Mouse (Mus musculus) left cerebral cortex, postnatal 14 days (tissue): ENCODE measurements around the gene 6430571L13Rik. TPM values are rescaled to one million over a fixed set of nuclear protein-coding genes. Genes with fewer than 3 reads are reported as not detected.
"Not testable (repeated sequence)": the region's sequence is repeated elsewhere in the genome, so short reads cannot be mapped to it uniquely, and the experiment has no call there.

Source experiments
- DNase-seq, 2 experiments: peaks; one replicate each; pipeline ENCODE4 v3.0.0; 2021 to 2022; ENCODE audit warnings: low spot score in 2 of 2, mixed read lengths in 1 of 2
- intact Hi-C: fragments of 180-260 bp; cut with DNase I; formaldehyde crosslinking; loops from one replicate; pipeline ENCODE4 v1.15.1; 2025
- total RNA-seq, 2 experiments: library from RNA; stranded (reverse); gene quantifications; 2 replicates each; pipeline ENCODE4 v1.2.3; 2021

The 6430571L13Rik gene
- total RNA-seq, 2 experiments from 2014 or later: 2.4 to 3.4 TPM

- DNase-seq: no peak
- intact Hi-C loops: no loop called here
These were observed 34.5 kb upstream of the 6430571L13Rik start for GRCm38 (mm10) chr9:107305601-107306542.

GRCm38 (mm10) chr9:107306673-107307072 is 33.7 kb upstream of the 6430571L13Rik start:
- intact Hi-C loops, DNase-seq: not testable (repeated sequence)

- intact Hi-C loops: no loop called here
- DNase-seq: no peak
These were observed 33.1 kb upstream of the 6430571L13Rik start for GRCm38 (mm10) chr9:107307099-107307872.

GRCm38 (mm10) chr9:107307886-107308285 is 32.5 kb upstream of the 6430571L13Rik start:
- intact Hi-C loops: no loop called here
- DNase-seq: peak in 1 of 2 experiments; percentile 43

GRCm38 (mm10) chr9:107308346-107309000 is 31.9 kb upstream of the 6430571L13Rik start:
- intact Hi-C loops: no loop called here
- DNase-seq: no peak

- no peak for DNase-seq
- intact Hi-C loops: no loop called here
These were observed 31.2 kb upstream of the 6430571L13Rik start for GRCm38 (mm10) chr9:107309171-107309570.

DNA sequence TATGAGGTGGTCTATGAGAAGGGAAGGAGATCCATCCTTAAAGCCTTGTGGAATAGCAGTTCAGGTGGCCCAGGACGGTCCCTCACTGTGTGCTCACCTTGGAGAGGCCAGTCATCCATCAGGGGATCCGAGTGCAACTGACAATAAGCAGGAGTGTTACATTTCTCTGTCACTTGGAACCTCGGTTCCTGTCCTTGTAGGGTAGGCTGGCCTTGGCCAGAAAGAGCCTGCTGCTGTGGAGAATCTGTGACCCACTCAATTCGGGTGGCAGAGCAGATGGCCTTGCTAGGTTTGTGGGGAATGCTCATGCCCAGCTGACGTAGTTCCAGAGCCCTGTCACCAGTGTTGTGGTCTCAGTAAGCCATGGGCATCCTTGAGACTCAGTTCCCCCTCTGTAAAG is 30.8 kb upstream of the 6430571L13Rik start:
- intact Hi-C loops: no loop called here
- no peak for DNase-seq

- no peak for DNase-seq
- intact Hi-C loops: no loop called here
These were observed 27.4 kb upstream of the 6430571L13Rik start for GRCm38 (mm10) chr9:107312811-107313584.

GRCm38 (mm10) chr9:107313926-107314325 is 26.5 kb upstream of the 6430571L13Rik start:
- no peak for DNase-seq
- intact Hi-C loops: no loop called here

DNA sequence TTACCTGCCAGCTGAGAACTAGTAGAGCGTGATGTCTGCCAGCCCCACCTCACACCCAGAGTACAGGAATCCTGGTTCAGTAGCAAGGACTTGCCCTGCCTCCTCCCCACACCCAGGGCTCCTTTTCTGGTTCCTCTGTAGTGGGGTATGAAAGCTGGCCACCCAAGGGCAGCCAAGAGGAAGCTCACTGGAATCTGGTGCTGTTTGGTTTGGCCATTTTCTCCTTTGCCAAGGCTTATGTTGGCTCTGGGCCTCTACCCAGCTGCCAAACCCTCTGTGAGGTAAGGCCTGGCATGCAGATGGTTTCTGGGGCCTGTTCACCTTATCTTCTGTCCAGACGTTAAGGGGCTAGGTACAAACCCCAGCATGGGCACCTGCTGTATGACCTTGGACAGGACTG is 24.6 kb upstream of the 6430571L13Rik start:
- no peak for DNase-seq
- intact Hi-C loops: no loop called here

GRCm38 (mm10) chr9:107322461-107323050 is 17.8 kb upstream of the 6430571L13Rik start:
- DNase-seq: no peak
- intact Hi-C loops: no loop called here

GRCm38 (mm10) chr9:107323558-107323957 is 16.8 kb upstream of the 6430571L13Rik start:
- DNase-seq: peak in 1 of 2 experiments; percentile 49
- intact Hi-C loops: no loop called here

GRCm38 (mm10) chr9:107324799-107325561 is 15.4 kb upstream of the 6430571L13Rik start:
- intact Hi-C loops: no loop called here
- no peak for DNase-seq

DNA sequence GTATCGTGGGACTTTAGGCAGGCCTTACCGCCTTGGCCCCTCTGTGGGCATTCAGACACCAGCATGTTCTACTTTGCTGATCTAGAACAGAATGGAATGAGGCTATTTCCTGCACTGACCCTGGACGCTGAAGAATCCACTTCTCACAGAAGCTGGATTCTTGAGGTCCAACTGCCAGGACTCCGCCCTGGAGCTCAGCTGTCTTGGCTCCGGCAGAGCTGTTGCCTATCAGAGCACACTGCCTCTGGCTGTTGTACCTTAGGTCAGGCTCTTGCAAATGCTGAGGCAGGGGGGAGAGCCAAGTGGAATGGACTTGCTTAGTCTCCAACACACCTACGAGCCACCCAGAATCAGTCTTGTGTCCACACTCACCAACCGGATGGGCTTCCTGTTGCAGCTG is 14.5 kb upstream of the 6430571L13Rik start:
- intact Hi-C loops: no loop called here
- DNase-seq: no peak

GRCm38 (mm10) chr9:107327879-107328620 is 12.4 kb upstream of the 6430571L13Rik start:
- DNase-seq: no peak
- intact Hi-C loops: no loop called here

DNA sequence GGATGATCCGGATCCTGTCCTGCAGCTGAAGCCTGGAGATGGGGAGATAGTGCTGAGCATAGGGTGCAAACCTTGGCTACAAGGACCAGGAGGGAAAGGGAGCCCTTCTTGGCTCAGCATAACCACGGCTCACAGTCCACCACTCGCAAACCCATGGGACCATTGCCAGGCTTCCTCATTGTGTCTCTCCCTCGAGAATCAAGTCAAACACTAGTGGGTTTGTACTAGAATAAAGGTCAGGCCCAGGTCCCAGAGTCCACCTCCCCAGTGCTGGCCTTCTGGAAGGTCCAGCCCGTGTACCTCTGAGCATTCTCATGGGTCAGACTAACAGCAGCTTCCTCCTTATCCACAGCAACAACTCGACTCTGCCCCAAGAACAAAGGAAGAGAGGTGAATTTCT is 9.6 kb upstream of the 6430571L13Rik start:
- DNase-seq: no peak
- intact Hi-C loops: no loop called here

- intact Hi-C loops: no loop called here
- no peak for DNase-seq
These were observed 6.7 kb upstream of the 6430571L13Rik start for GRCm38 (mm10) chr9:107333686-107334085.
